Mouse (Mus musculus) lung, adult 2 months (tissue): ENCODE measurements around the gene Fam131c.

Experiments used
- CTCF ChIP-seq: fragments of 200-500 bp; IDR thresholded peaks from 2 replicates; pipeline ENCODE4 v1.5.1; 2011; ENCODE audit warnings: mild to moderate bottlenecking, low read length, control low read depth; ENCODE audit not compliant: insufficient read depth
- POLR2A ChIP-seq: fragments of 200-500 bp; IDR thresholded peaks from 2 replicates; pipeline ENCODE4 v1.6.1; 2011; ENCODE audit warnings: low read depth, mild to moderate bottlenecking, control low read depth, low read length, borderline replicate concordance; ENCODE audit errors: extremely low read depth

DNA sequence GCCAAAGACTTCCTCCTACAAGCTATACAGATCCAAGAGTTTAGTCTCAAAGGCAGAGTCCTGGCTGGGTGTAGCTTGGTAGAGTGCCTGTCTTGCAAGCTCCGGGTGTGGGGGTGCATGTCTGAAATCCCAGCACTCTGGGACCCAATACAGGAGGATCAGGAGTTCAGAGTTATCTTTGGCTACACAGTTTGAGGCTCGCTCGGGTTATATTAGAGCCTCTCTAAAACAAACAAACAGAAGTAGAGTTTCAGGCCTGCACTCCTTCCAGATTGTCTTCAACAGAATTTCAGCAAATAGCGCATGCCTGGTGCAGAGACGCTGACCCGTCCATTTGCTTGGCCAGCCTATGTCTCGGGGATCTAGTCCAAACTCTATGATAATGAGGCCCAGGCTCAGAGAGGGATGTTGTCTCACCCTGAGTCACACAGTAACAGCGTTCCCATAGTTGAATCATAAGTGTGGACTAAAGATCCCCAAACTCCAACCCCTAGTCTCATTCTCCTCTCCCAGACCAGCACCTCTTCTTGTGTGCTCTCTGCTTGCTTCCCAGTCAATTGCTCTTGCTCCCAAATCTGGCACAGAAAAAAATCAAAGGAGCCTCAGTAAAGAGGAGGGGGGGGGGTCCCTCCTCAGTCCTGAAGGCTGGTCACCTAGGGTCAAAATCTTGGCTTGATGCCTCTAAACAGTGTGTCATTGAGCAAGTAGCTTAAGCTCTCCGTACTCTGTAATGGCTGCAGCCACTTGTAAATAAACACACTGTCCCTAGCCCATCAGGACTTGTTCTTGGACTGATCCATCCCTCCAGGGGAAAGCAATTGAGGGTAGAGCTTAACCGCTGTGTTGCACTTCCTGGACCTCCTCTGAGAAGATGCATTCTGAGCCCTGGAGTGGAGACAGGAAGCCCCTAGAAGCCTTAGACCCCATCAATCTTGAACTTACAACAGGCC lies 59.1 kb downstream of the Fam131c start:
- no peak for TF ChIP-seq CTCF
- no peak for TF ChIP-seq POLR2A
